Mouse (Mus musculus) CH12.LX (cell line): Measurements from ENCODE around the gene Rita1.

Experiments
- CHD1 ChIP-seq: IDR thresholded peaks from 2 replicates; pipeline ENCODE4 v1.6.1; 2012; ENCODE audit warnings: low read depth, low read length, improper control_type of control experiment, inconsistent platforms
- CTCF ChIP-seq, 2 experiments: IDR thresholded peaks in 1 of 2; conservative IDR thresholded peaks in 1 of 2; 2 replicates each; pipeline ENCODE4 v1.5.1; 2011 to 2012; ENCODE audit warnings: low read depth in 2 of 2, low read length in 2 of 2, improper control_type of control experiment in 1 of 2, inconsistent platforms in 1 of 2, mild to moderate bottlenecking in 1 of 2, moderate library complexity in 1 of 2
- EP300 ChIP-seq: IDR thresholded peaks from 2 replicates; pipeline ENCODE4 v1.6.1; 2011; ENCODE audit warnings: low read length, improper control_type of control experiment
- MAFK ChIP-seq: IDR thresholded peaks from 2 replicates; pipeline ENCODE4 v1.6.1; 2011; ENCODE audit warnings: low read length, improper control_type of control experiment; ENCODE audit not compliant: insufficient replicate concordance
- MAX ChIP-seq: IDR thresholded peaks from 2 replicates; pipeline ENCODE4 v1.6.1; 2011; ENCODE audit warnings: low read length, improper control_type of control experiment
- MEF2A ChIP-seq: IDR thresholded peaks from 2 replicates; pipeline ENCODE4 v1.6.1; 2014; ENCODE audit warnings: low read depth, mild to moderate bottlenecking, inconsistent platforms, low read length, improper control_type of control experiment, borderline replicate concordance
- NRF1 ChIP-seq: IDR thresholded peaks from 2 replicates; pipeline ENCODE4 v1.6.1; 2014; ENCODE audit warnings: low read depth, mild to moderate bottlenecking, inconsistent platforms, low read length, improper control_type of control experiment, moderate library complexity
- PAX5 ChIP-seq: IDR thresholded peaks from 2 replicates; pipeline ENCODE4 v1.6.1; 2012; ENCODE audit warnings: low read length, inconsistent platforms, mixed read lengths
- POLR2A ChIP-seq: IDR thresholded peaks from 2 replicates; pipeline ENCODE4 v1.6.1; 2011; ENCODE audit warnings: low read depth, mild to moderate bottlenecking, improper control_type of control experiment, low read length

GRCm38 (mm10) chr5:120558041-120558440, 54.3 kb downstream of the Rita1 start:
- TF ChIP-seq CHD1 (no peak), POLR2A (no peak), NRF1 (no peak), MAFK (no peak), EP300 (no peak), CTCF (conservative IDR thresholded peaks at IDR 0.05 in 1 of 2, IDR thresholded peaks at IDR 0.05 in 1 of 2; ENCODE audit: low read depth in 2 of 2, low read length in 2 of 2) (no peak), MEF2A (no peak), PAX5 (no peak), MAX (no peak)
